Mouse (Mus musculus) lung, postnatal 0 days (tissue): Measurements from ENCODE around the gene Nr5a1. TPM values are rescaled to one million over a fixed set of nuclear protein-coding genes. Genes with fewer than 3 reads are reported as not detected.
A peak's percentile ranks its signal among the peaks of the same experiment; 100 is the strongest.

ENCODE experiments used
- ATAC-seq: fragments of 200-750 bp; cut with Nextera tagmentation; 2 replicates; pipeline ENCODE4 v1.8.0; 2017; ENCODE audit warnings: moderate library complexity
- DNase-seq: peaks from one replicate; pipeline ENCODE4 v3.0.0-alpha.2; 2016; ENCODE audit warnings: low spot score
- H3K27ac ChIP-seq: fragments of 300-500 bp; sonication (generic); 2 replicates; pipeline ENCODE4 v1.5.1; 2014; ENCODE audit warnings: antibody characterized with exemption, mild to moderate bottlenecking, low read length, mixed read lengths
- H3K27me3 ChIP-seq: fragments of 300-500 bp; sonication (generic); replicated peaks from 2 replicates; pipeline ENCODE4 v1.6.1; 2014; ENCODE audit warnings: low read length, mixed read lengths; ENCODE audit not compliant: insufficient read depth
- H3K36me3 ChIP-seq: fragments of 300-500 bp; sonication (generic); 2 replicates; pipeline ENCODE4 v1.6.1; 2014; ENCODE audit warnings: low read length, mixed read lengths; ENCODE audit not compliant: insufficient read depth
- H3K4me1 ChIP-seq: fragments of 300-500 bp; sonication (generic); 2 replicates; pipeline ENCODE4 v1.6.1; 2014; ENCODE audit warnings: antibody characterized with exemption, low read depth, low read length, mixed read lengths; ENCODE audit not compliant: insufficient read depth
- H3K4me2 ChIP-seq: fragments of 300-500 bp; sonication (generic); replicated peaks from 2 replicates; pipeline ENCODE4 v1.6.1; 2014; ENCODE audit warnings: low read depth, mild to moderate bottlenecking, low read length, moderate library complexity, mixed read lengths
- H3K4me3 ChIP-seq: fragments of 300-500 bp; sonication (generic); 2 replicates; pipeline ENCODE4 v1.5.1; 2014; ENCODE audit warnings: low read depth, low read length
- H3K9ac ChIP-seq: fragments of 300-500 bp; sonication (generic); replicated peaks from 2 replicates; pipeline ENCODE4 v1.6.1; 2014; ENCODE audit warnings: low read depth, mild to moderate bottlenecking
- H3K9me3 ChIP-seq: fragments of 300-500 bp; sonication (generic); 2 replicates; pipeline ENCODE4 v1.6.1; 2016; ENCODE audit warnings: low read length, mixed read lengths
- CTCF ChIP-seq: IDR thresholded peaks from 2 replicates; pipeline ENCODE4 v1.5.1; 2016; ENCODE audit warnings: antibody characterized with exemption, mild to moderate bottlenecking
- EP300 ChIP-seq: IDR thresholded peaks from 2 replicates; pipeline ENCODE4 v1.6.1; 2016; ENCODE audit warnings: antibody characterized with exemption, mild to moderate bottlenecking, control low read depth
- WGBS: fragments of 180-500 bp; shearing (Covaris S2); extraction: QIAGEN DNeasy Blood & Tissue Kit; methylation state at CpG from one replicate; pipeline ENCODE4 v1.1.7; 2014; 5-methylcytosine and 5-hydroxymethylcytosine counted together
- polyA plus RNA-seq: library from polyadenylated mRNA; unstranded; fragments of >200 nt; fragmentation: Nextera tagmentation; extraction: Ambion mirVana; gene quantifications from 2 replicates; pipeline ENCODE4 v1.2.1, GENCODE M21; 2015

Gene Nr5a1
- polyA plus RNA-seq, 1 experiment from 2014 or later, result 0.08 TPM

- Histone ChIP-seq H3K27me3 (no peaks in the 10 kb centered on the region), H3K4me1 (no peaks in the 10 kb centered on the region), H3K36me3 (no peaks in the 10 kb centered on the region), H3K4me3 (no peak overlapping the region), H3K27ac (no peak overlapping the region), H3K9ac (no peak overlapping the region), H3K4me2 (no peak overlapping the region), H3K9me3 (no peaks in the 10 kb centered on the region)
- 89% methylated on average over 6 of the region's 6 CpGs for WGBS
- DNase-seq (no peak), ATAC-seq (no peak)
- TF ChIP-seq EP300 (no peak), CTCF (no peak)
Measured at GRCm38 (mm10) chr2:38730331-38730827, 16.0 kb upstream of the Nr5a1 start.

- WGBS, result 46% methylated on average over 3 of the region's 3 CpGs
- Histone ChIP-seq H3K4me2 (no peak overlapping the region), H3K36me3 (no peaks in the 10 kb centered on the region), H3K27me3 (no peaks in the 10 kb centered on the region), H3K27ac (no peak overlapping the region), H3K4me3 (no peak overlapping the region), H3K9ac (no peak overlapping the region), H3K4me1 (no peaks in the 10 kb centered on the region), H3K9me3 (no peaks in the 10 kb centered on the region)
- TF ChIP-seq EP300, result no peak
- no peak for TF ChIP-seq CTCF
- DNase-seq, result no peak
- no peak for ATAC-seq
Measured at GRCm38 (mm10) chr2:38725427-38725826, 11.1 kb upstream of the Nr5a1 start.

GRCm38 (mm10) chr2:38723378-38723777 lies 9.0 kb upstream of the Nr5a1 start:
- Histone ChIP-seq H3K9ac (no peak overlapping the region), H3K27ac (no peak overlapping the region), H3K4me3 (no peak overlapping the region), H3K4me1 (no peaks in the 10 kb centered on the region), H3K4me2 (no peak overlapping the region), H3K27me3 (no peaks in the 10 kb centered on the region), H3K36me3 (no peaks in the 10 kb centered on the region), H3K9me3 (no peaks in the 10 kb centered on the region)
- no peak for ATAC-seq
- TF ChIP-seq CTCF (no peak), EP300 (no peak)
- 89% methylated on average over 4 of the region's 4 CpGs for WGBS
- no peak for DNase-seq

- ATAC-seq (no peak), DNase-seq (no peak)
- Histone ChIP-seq H3K9me3 (no peaks in the 10 kb centered on the region), H3K27ac (no peak overlapping the region), H3K4me2 (no peak overlapping the region), H3K4me3 (no peak overlapping the region), H3K9ac (no peak overlapping the region), H3K4me1 (no peaks in the 10 kb centered on the region), H3K36me3 (no peaks in the 10 kb centered on the region), H3K27me3 (no peaks in the 10 kb centered on the region)
- TF ChIP-seq CTCF (no peak), EP300 (no peak)
- 50% methylated on average over 4 of the region's 4 CpGs for WGBS
Measured at GRCm38 (mm10) chr2:38722076-38722475, 7.7 kb upstream of the Nr5a1 start.

- no peak overlapping the region for H3K27ac ChIP-seq
- H3K27me3 ChIP-seq, result no peaks in the 10 kb centered on the region
- H3K4me2 ChIP-seq, result no peak overlapping the region
- no peak for ATAC-seq
- H3K9me3 ChIP-seq, result no peaks in the 10 kb centered on the region
- 83% methylated on average over 2 of the region's 2 CpGs for WGBS
- TF ChIP-seq CTCF (no peak), EP300 (no peak)
- no peak overlapping the region for H3K9ac ChIP-seq
- no peaks in the 10 kb centered on the region for H3K36me3 ChIP-seq
- DNase-seq, result no peak
- H3K4me3 ChIP-seq, result no peak overlapping the region
- H3K4me1 ChIP-seq, result no peaks in the 10 kb centered on the region
Measured at GRCm38 (mm10) chr2:38720661-38721060, 6.3 kb upstream of the Nr5a1 start.

- no peak overlapping the region for H3K9ac ChIP-seq
- no peaks in the 10 kb centered on the region for H3K9me3 ChIP-seq
- TF ChIP-seq CTCF, result no peak
- TF ChIP-seq EP300, result no peak
- DNase-seq (no peak), ATAC-seq (no peak)
- 39% methylated on average over 6 of the region's 6 CpGs for WGBS
- H3K4me3 ChIP-seq, result no peak overlapping the region
- H3K4me1 ChIP-seq, result no peaks in the 10 kb centered on the region
- H3K4me2 ChIP-seq, result no peak overlapping the region
- H3K27ac ChIP-seq, result no peak overlapping the region
- H3K27me3 ChIP-seq, result 0 out of 2 replicates have a peak, but pooled peaks cover 3% of the 10 kb centered on the region
- H3K36me3 ChIP-seq, result no peaks in the 10 kb centered on the region
Measured at GRCm38 (mm10) chr2:38719354-38719753, 5.0 kb upstream of the Nr5a1 start.

GRCm38 (mm10) chr2:38718676-38719075 lies 4.3 kb upstream of the Nr5a1 start:
- ATAC-seq (peak; percentile 37; the same call in 1 of the 2 replicates), DNase-seq (no peak)
- H3K27me3 ChIP-seq, result peaks cover 3% of the 10 kb centered on the region; the same call in 1 of the 2 replicates
- H3K27ac ChIP-seq, result no peak overlapping the region
- 30% methylated on average over 8 of the region's 8 CpGs for WGBS
- H3K4me2 ChIP-seq, result no peak overlapping the region
- H3K9me3 ChIP-seq, result no peaks in the 10 kb centered on the region
- H3K4me1 ChIP-seq, result no peaks in the 10 kb centered on the region
- no peak overlapping the region for H3K9ac ChIP-seq
- H3K4me3 ChIP-seq, result no peak overlapping the region
- TF ChIP-seq CTCF (no peak), EP300 (no peak)
- no peaks in the 10 kb centered on the region for H3K36me3 ChIP-seq
